Mouse (Mus musculus): ENCODE data around the gene Zc3h12a. TPM values are rescaled to one million over a fixed set of nuclear protein-coding genes. Genes with fewer than 3 reads are reported as not detected.

Zc3h12a gene
- polyA plus RNA-seq, 1 experiment from 2014 or later, result 1.2 TPM

- Histone ChIP-seq H3K4me3 (ENCODE audit: low read depth, low read length) (no peak overlapping the region), H3K9ac (replicated peaks; ENCODE audit: low read depth, low read length) (no peak overlapping the region), H3K36me3 (ENCODE audit: control insufficient read depth, insufficient read depth, low read length) (peaks cover 3% of the 10 kb centered on the region; the same call in 1 of the 2 replicates), H3K9me3 (ENCODE audit: control insufficient read depth, low read depth, low read length) (no peaks in the 10 kb centered on the region), H3K27me3 (ENCODE audit: control insufficient read depth, insufficient read depth, low read length) (no peaks in the 10 kb centered on the region), H3K4me1 (ENCODE audit: control insufficient read depth, insufficient read depth, low read length) (peaks cover 13% of the 10 kb centered on the region; the same call in 1 of the 2 replicates), H3K27ac (ENCODE audit: low read length) (no peak overlapping the region), H3K4me2 (replicated peaks; ENCODE audit: low read depth, low read length) (no peak overlapping the region)
- WGBS, result 73% methylated on average over 9 of the region's 9 CpGs
- no peak for ATAC-seq (ENCODE audit: insufficient number of reproducible peaks, insufficient read depth, low FRiP score, low read depth)
Measured at GRCm38 (mm10) chr4:125116090-125116861, 11.4 kb downstream of the Zc3h12a start.

DNA sequence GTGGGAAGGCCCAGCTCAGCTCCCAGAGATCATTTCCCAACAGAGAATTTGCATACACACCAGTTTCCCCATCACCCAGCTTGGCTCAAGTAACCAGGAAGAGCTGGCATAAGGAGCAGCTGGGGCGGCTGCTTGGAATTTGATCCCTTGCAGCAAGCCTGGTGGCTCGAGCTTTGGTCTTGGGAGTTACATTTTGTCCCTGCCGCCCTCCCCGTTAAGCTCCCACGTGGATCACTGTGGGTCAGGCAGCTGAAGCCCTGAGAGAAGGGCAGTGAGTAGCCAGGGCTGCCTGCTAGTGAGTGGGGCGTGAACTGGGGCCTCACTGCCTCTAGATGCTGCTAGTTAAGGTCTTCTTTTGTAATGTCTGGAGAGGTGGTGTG, 11.9 kb downstream of the Zc3h12a start:
- Histone ChIP-seq H3K9me3 (ENCODE audit: control insufficient read depth, low read depth, low read length) (no peaks in the 10 kb centered on the region), H3K4me1 (ENCODE audit: control insufficient read depth, insufficient read depth, low read length) (peaks cover 13% of the 10 kb centered on the region; the same call in 1 of the 2 replicates), H3K9ac (replicated peaks; ENCODE audit: low read depth, low read length) (no peak overlapping the region), H3K27ac (ENCODE audit: low read length) (no peak overlapping the region), H3K36me3 (ENCODE audit: control insufficient read depth, insufficient read depth, low read length) (no peaks in the 10 kb centered on the region; the same call in 1 of the 2 replicates), H3K27me3 (ENCODE audit: control insufficient read depth, insufficient read depth, low read length) (no peaks in the 10 kb centered on the region), H3K4me3 (ENCODE audit: low read depth, low read length) (no peak overlapping the region), H3K4me2 (replicated peaks; ENCODE audit: low read depth, low read length) (no peak overlapping the region)
- 34% methylated on average over 6 of the region's 6 CpGs for WGBS
- no peak for ATAC-seq (ENCODE audit: insufficient number of reproducible peaks, insufficient read depth, low FRiP score, low read depth)

DNA sequence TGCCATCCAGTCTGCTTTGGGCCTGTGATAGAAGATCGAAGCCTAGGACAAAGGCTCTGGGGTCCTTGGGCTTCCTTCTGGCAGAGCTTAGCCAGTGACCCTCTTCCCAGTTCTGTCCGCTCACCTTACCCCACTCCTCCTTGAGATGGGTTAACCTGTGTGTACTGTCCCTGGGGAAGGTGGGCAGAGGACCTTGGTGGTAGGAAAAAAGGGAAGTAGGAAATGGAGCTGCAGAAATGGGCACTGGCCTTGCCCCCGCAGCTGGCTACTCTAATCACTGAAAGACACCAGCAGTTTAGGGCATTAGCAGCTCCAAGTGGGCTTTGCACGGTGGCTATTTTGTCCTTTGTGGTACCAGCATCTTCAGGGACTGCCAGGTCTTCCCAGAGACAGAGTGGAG, 12.6 kb downstream of the Zc3h12a start:
- Histone ChIP-seq H3K9ac (replicated peaks; ENCODE audit: low read depth, low read length) (no peak overlapping the region), H3K4me2 (replicated peaks; ENCODE audit: low read depth, low read length) (no peak overlapping the region), H3K27me3 (ENCODE audit: control insufficient read depth, insufficient read depth, low read length) (no peaks in the 10 kb centered on the region), H3K27ac (ENCODE audit: low read length) (no peak overlapping the region), H3K4me1 (ENCODE audit: control insufficient read depth, insufficient read depth, low read length) (peaks cover 13% of the 10 kb centered on the region; the same call in 1 of the 2 replicates), H3K36me3 (ENCODE audit: control insufficient read depth, insufficient read depth, low read length) (peaks cover 4% of the 10 kb centered on the region), H3K9me3 (ENCODE audit: control insufficient read depth, low read depth, low read length) (no peaks in the 10 kb centered on the region), H3K4me3 (ENCODE audit: low read depth, low read length) (no peak overlapping the region)
- 82% methylated on average over 4 of the region's 4 CpGs for WGBS
- no peak for ATAC-seq (ENCODE audit: insufficient number of reproducible peaks, insufficient read depth, low FRiP score, low read depth)

- Histone ChIP-seq H3K36me3 (ENCODE audit: control insufficient read depth, insufficient read depth, low read length) (peaks cover 7% of the 10 kb centered on the region), H3K27me3 (ENCODE audit: control insufficient read depth, insufficient read depth, low read length) (no peaks in the 10 kb centered on the region), H3K27ac (ENCODE audit: low read length) (no peak overlapping the region), H3K9me3 (ENCODE audit: control insufficient read depth, low read depth, low read length) (no peaks in the 10 kb centered on the region), H3K4me3 (ENCODE audit: low read depth, low read length) (no peak overlapping the region), H3K4me1 (ENCODE audit: control insufficient read depth, insufficient read depth, low read length) (peaks cover 13% of the 10 kb centered on the region; the same call in 1 of the 2 replicates), H3K9ac (replicated peaks; ENCODE audit: low read depth, low read length) (no peak overlapping the region), H3K4me2 (replicated peaks; ENCODE audit: low read depth, low read length) (no peak overlapping the region)
- WGBS, result 9% methylated on average over 6 of the region's 6 CpGs
- ATAC-seq (ENCODE audit: insufficient number of reproducible peaks, insufficient read depth, low FRiP score, low read depth), result no peak
Measured at GRCm38 (mm10) chr4:125114638-125115037, 13.0 kb downstream of the Zc3h12a start.

- H3K9ac ChIP-seq (replicated peaks; ENCODE audit: low read depth, low read length), result no peak overlapping the region
- ATAC-seq (ENCODE audit: insufficient number of reproducible peaks, insufficient read depth, low FRiP score, low read depth), result no peak
- H3K27ac ChIP-seq (ENCODE audit: low read length), result no peak overlapping the region
- no peaks in the 10 kb centered on the region for H3K9me3 ChIP-seq (ENCODE audit: control insufficient read depth, low read depth, low read length)
- no peaks in the 10 kb centered on the region for H3K4me1 ChIP-seq (ENCODE audit: control insufficient read depth, insufficient read depth, low read length)
- H3K4me2 ChIP-seq (replicated peaks; ENCODE audit: low read depth, low read length), result no peak overlapping the region
- H3K36me3 ChIP-seq (ENCODE audit: control insufficient read depth, insufficient read depth, low read length), result peaks cover 27% of the 10 kb centered on the region
- H3K27me3 ChIP-seq (ENCODE audit: control insufficient read depth, insufficient read depth, low read length), result no peaks in the 10 kb centered on the region
- H3K4me3 ChIP-seq (ENCODE audit: low read depth, low read length), result no peak overlapping the region
- 84% methylated on average over 9 of the region's 9 CpGs for WGBS
Measured at GRCm38 (mm10) chr4:125105354-125105753, 22.3 kb downstream of the Zc3h12a start.

DNA sequence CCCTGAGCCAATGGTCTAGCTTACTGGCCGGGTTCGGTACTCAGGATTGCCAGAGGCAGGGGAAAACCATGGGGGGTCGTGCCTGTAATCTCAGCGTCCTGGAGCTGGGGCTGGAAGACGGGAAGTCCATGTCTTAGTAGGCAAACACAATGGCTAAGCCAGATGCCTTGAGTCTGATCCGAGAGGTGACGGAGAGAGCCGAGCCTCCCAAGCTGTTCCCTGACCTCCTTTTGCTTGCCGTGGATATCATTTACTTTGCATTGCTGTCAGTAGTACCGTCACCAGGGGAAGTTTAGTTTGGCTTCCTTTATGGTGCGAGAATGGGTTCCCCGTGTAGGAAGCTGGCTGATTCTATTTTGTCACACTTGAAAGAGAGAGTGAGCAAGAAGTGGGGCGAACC, 26.3 kb downstream of the Zc3h12a start:
- Histone ChIP-seq H3K4me2 (replicated peaks; ENCODE audit: low read depth, low read length) (no peak overlapping the region), H3K36me3 (ENCODE audit: control insufficient read depth, insufficient read depth, low read length) (peaks cover 20% of the 10 kb centered on the region), H3K4me3 (ENCODE audit: low read depth, low read length) (no peak overlapping the region), H3K27me3 (ENCODE audit: control insufficient read depth, insufficient read depth, low read length) (no peaks in the 10 kb centered on the region), H3K9me3 (ENCODE audit: control insufficient read depth, low read depth, low read length) (no peaks in the 10 kb centered on the region), H3K4me1 (ENCODE audit: control insufficient read depth, insufficient read depth, low read length) (no peaks in the 10 kb centered on the region), H3K9ac (replicated peaks; ENCODE audit: low read depth, low read length) (no peak overlapping the region), H3K27ac (ENCODE audit: low read length) (no peak overlapping the region)
- ATAC-seq (ENCODE audit: insufficient number of reproducible peaks, insufficient read depth, low FRiP score, low read depth), result no peak
- WGBS, result 78% methylated on average over 13 of the region's 13 CpGs

DNA sequence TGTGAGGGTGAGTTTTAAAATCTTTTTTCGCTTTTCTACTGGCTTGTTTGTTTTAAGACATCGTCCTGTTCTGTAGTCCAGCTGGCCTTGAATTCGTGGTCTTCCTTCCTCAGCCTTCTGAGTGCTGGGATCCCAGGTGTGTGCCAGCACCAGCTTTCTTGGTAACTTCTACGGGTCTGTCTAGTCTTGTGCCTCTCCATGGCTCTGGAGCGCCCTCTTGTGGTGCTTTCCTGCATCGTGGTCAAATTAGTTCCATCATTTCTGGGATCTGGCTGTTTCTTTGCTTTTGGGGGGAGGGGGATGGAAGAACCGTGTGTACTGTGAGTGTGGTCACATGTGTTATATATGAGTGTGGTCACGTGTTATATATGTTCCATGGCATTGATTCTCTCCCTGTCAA, 28.2 kb downstream of the Zc3h12a start:
- WGBS, result 9% methylated on average over 8 of the region's 8 CpGs
- H3K4me3 ChIP-seq (ENCODE audit: low read depth, low read length), result no peak overlapping the region
- H3K4me1 ChIP-seq (ENCODE audit: control insufficient read depth, insufficient read depth, low read length), result no peaks in the 10 kb centered on the region
- no peaks in the 10 kb centered on the region for H3K27me3 ChIP-seq (ENCODE audit: control insufficient read depth, insufficient read depth, low read length)
- H3K27ac ChIP-seq (ENCODE audit: low read length), result no peak overlapping the region
- ATAC-seq (ENCODE audit: insufficient number of reproducible peaks, insufficient read depth, low FRiP score, low read depth), result 0 out of 2 replicates have a peak, but pooled peaks have one; percentile 37
- no peak overlapping the region for H3K9ac ChIP-seq (replicated peaks; ENCODE audit: low read depth, low read length)
- H3K4me2 ChIP-seq (replicated peaks; ENCODE audit: low read depth, low read length), result no peak overlapping the region
- no peaks in the 10 kb centered on the region for H3K9me3 ChIP-seq (ENCODE audit: control insufficient read depth, low read depth, low read length)
- H3K36me3 ChIP-seq (ENCODE audit: control insufficient read depth, insufficient read depth, low read length), result peaks cover 13% of the 10 kb centered on the region

DNA sequence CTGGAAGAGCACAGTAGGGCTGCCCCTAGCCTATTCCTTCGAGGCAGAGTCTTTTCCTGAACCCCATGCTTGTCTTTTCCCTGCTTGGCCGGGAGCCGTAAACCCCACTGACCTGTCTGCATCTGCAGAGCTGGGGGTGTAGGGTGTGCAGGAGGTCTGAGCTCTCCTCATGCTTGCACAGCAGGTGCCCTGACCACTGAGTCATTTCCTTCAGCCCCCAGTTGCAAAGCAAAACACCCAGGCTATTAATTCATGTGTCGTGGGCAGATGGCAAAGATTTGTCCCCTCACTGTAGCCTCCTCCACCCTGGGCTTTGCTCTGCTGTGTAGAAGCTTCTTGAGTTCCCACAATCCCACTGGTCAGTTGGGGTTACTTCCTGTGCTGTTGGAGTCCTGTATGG, 30.2 kb downstream of the Zc3h12a start:
- ATAC-seq (ENCODE audit: insufficient number of reproducible peaks, insufficient read depth, low FRiP score, low read depth), result no peak
- no peaks in the 10 kb centered on the region for H3K9me3 ChIP-seq (ENCODE audit: control insufficient read depth, low read depth, low read length)
- H3K4me3 ChIP-seq (ENCODE audit: low read depth, low read length), result no peak overlapping the region
- H3K27ac ChIP-seq (ENCODE audit: low read length), result no peak overlapping the region
- no peaks in the 10 kb centered on the region for H3K27me3 ChIP-seq (ENCODE audit: control insufficient read depth, insufficient read depth, low read length)
- 87% methylated on average over 4 of the region's 4 CpGs for WGBS
- no peaks in the 10 kb centered on the region for H3K4me1 ChIP-seq (ENCODE audit: control insufficient read depth, insufficient read depth, low read length)
- no peaks in the 10 kb centered on the region for H3K36me3 ChIP-seq (ENCODE audit: control insufficient read depth, insufficient read depth, low read length)
- H3K9ac ChIP-seq (replicated peaks; ENCODE audit: low read depth, low read length), result no peak overlapping the region
- H3K4me2 ChIP-seq (replicated peaks; ENCODE audit: low read depth, low read length), result no peak overlapping the region

GRCm38 (mm10) chr4:125096066-125096465, 31.6 kb downstream of the Zc3h12a start:
- H3K27ac ChIP-seq (ENCODE audit: low read length), result no peak overlapping the region
- H3K9me3 ChIP-seq (ENCODE audit: control insufficient read depth, low read depth, low read length), result no peaks in the 10 kb centered on the region
- no peaks in the 10 kb centered on the region for H3K4me1 ChIP-seq (ENCODE audit: control insufficient read depth, insufficient read depth, low read length)
- peaks cover 3% of the 10 kb centered on the region; the same call in 1 of the 2 replicates for H3K36me3 ChIP-seq (ENCODE audit: control insufficient read depth, insufficient read depth, low read length)
- H3K9ac ChIP-seq (replicated peaks; ENCODE audit: low read depth, low read length), result no peak overlapping the region
- H3K4me3 ChIP-seq (ENCODE audit: low read depth, low read length), result no peak overlapping the region
- H3K4me2 ChIP-seq (replicated peaks; ENCODE audit: low read depth, low read length), result no peak overlapping the region
- no peaks in the 10 kb centered on the region for H3K27me3 ChIP-seq (ENCODE audit: control insufficient read depth, insufficient read depth, low read length)
- ATAC-seq (ENCODE audit: insufficient number of reproducible peaks, insufficient read depth, low FRiP score, low read depth), result no peak
- WGBS, result 84% methylated on average over 5 of the region's 5 CpGs
